Mouse (Mus musculus) cortical plate, adult 2 months (tissue): Measurements from ENCODE around the gene Zswim4.

Experiments
- CTCF ChIP-seq: fragments of 200-500 bp; IDR thresholded peaks from 2 replicates; pipeline ENCODE4 v1.5.1; 2011; ENCODE audit warnings: mild to moderate bottlenecking, control low read depth, low read length; ENCODE audit not compliant: insufficient read depth; ENCODE audit errors: extremely low read depth
- POLR2A ChIP-seq: fragments of 200-500 bp; IDR thresholded peaks from 2 replicates; pipeline ENCODE4 v1.6.1; 2011; ENCODE audit warnings: mild to moderate bottlenecking, low read length, control low read depth; ENCODE audit not compliant: insufficient read depth; ENCODE audit errors: extremely low read depth

GRCm38 (mm10) chr8:84186547-84186946, 50.3 kb downstream of the Zswim4 start:
- TF ChIP-seq POLR2A = no peak
- peak; percentile 94 for TF ChIP-seq CTCF
